Comparison of ENCODE assay signal across 8 mouse cellular contexts in the genomic region with DNA sequence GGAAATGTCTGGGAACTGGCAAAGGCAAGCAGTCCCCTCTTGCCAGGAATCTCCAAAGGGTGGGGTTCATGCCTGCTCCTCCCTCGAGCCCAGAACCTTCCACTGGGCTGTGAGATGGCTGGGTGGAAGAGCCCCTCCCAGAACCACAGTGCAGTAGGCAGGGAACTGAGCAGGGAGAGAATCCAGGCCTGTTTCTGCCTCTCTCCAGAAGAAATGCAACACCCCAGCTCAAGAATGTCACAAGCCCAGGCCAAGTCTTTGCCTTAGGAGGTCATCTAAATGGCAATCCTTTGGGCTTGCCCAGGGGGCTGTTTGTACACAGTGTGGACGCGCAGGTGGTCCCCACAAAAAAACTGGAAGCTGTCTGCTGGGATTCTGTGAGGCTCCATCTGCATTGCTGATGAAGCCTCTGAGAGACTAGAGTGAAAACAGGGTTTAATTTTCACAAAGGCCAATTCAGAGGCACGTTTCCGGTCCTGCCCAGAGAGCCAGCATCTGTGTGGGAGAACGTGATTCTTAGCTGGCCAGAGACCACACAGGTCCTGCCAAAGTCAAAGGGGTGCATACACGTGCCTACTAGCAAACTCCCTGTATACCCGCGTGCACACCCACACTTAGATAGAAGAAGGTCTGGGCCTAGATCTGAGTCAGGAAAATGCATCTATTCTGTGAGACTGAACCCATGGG.
A peak's percentile ranks its signal among the peaks of the same experiment; 100 is the strongest.
DNase-seq lines count a peak whose midpoint lies in the region; ATAC-seq and TF ChIP-seq lines count a peak whose summit lies in the region.
"Had no signal": no experiment of that assay in that cellular context is flagged by ENCODE, and none has a peak within 500 bp of the region (broad histone marks: within the 10 kb centered on the region; RNA-seq: fewer than 3 reads in every experiment).

No protein-coding gene starts in this region.

- no peak overlapping the region for H3K4me3 ChIP-seq in midbrain, embryonic 13.5 days (replicated peaks)
- H3K4me3 ChIP-seq in midbrain, postnatal 0 days (ENCODE audit: low read depth, low read length): no peak overlapping the region
- H3K4me3 ChIP-seq in embryonic facial prominence, embryonic 12.5 days: no peak overlapping the region
- no peak overlapping the region for H3K4me3 ChIP-seq in liver, embryonic 11.5 days (ENCODE audit: low read depth, low read length)
- H3K4me3 ChIP-seq: liver, embryonic 13.5 days had no signal

- H3K4me2 ChIP-seq in midbrain, embryonic 13.5 days (replicated peaks): no peak overlapping the region
- no peak overlapping the region for H3K4me2 ChIP-seq in midbrain, postnatal 0 days (ENCODE audit: low read depth, low read length, poor library complexity, severe bottlenecking)
- no peak overlapping the region for H3K4me2 ChIP-seq in embryonic facial prominence, embryonic 12.5 days (replicated peaks)
- H3K4me2 ChIP-seq in liver, embryonic 11.5 days: no peak overlapping the region
- H3K4me2 ChIP-seq: liver, embryonic 13.5 days had no signal

- H3K36me3 ChIP-seq in midbrain, embryonic 13.5 days: no peaks in the 10 kb centered on the region
- no peaks in the 10 kb centered on the region for H3K36me3 ChIP-seq in midbrain, postnatal 0 days (ENCODE audit: insufficient read depth, low read length)
- no peaks in the 10 kb centered on the region for H3K36me3 ChIP-seq in embryonic facial prominence, embryonic 12.5 days
- no peaks in the 10 kb centered on the region for H3K36me3 ChIP-seq in liver, embryonic 11.5 days (ENCODE audit: control insufficient read depth, insufficient read depth, low read length)
- H3K36me3 ChIP-seq: liver, embryonic 13.5 days had no signal

- no peak for TF ChIP-seq CTCF in midbrain, postnatal 0 days (IDR thresholded peaks at IDR 0.05)

- peaks cover 18% of the 10 kb centered on the region for H3K4me1 ChIP-seq in midbrain, embryonic 13.5 days (replicated peaks)
- H3K4me1 ChIP-seq in midbrain, postnatal 0 days (ENCODE audit: insufficient read depth, low read length): peaks cover 8% of the 10 kb centered on the region
- peaks cover 18% of the 10 kb centered on the region for H3K4me1 ChIP-seq in embryonic facial prominence, embryonic 12.5 days
- peaks cover 8% of the 10 kb centered on the region for H3K4me1 ChIP-seq in liver, embryonic 11.5 days (replicated peaks; ENCODE audit: control insufficient read depth, insufficient read depth, low read length)

- H3K27ac ChIP-seq in midbrain, embryonic 13.5 days: no peak overlapping the region
- H3K27ac ChIP-seq in midbrain, postnatal 0 days (ENCODE audit: low read depth, low read length): no peak overlapping the region
- peak overlapping the region; percentile 37 for H3K27ac ChIP-seq in embryonic facial prominence, embryonic 12.5 days
- no peak overlapping the region for H3K27ac ChIP-seq in liver, embryonic 11.5 days (ENCODE audit: low read depth, low read length)
- H3K27ac ChIP-seq: liver, embryonic 13.5 days had no signal

- 32% methylated on average over 9 of the region's 9 CpGs for WGBS in midbrain, embryonic 13.5 days
- 39% methylated on average over 9 of the region's 9 CpGs for WGBS in midbrain, postnatal 0 days
- 45% methylated on average over 9 of the region's 9 CpGs for WGBS in embryonic facial prominence, embryonic 12.5 days
- 74% methylated on average over 9 of the region's 9 CpGs for WGBS in liver, embryonic 11.5 days

- intact Hi-C loops in heart, postnatal 36 days (cut with DNase I): no loop called here

- peaks cover 12% of the 10 kb centered on the region; the same call in 1 of the 2 replicates for H3K27me3 ChIP-seq in midbrain, embryonic 13.5 days
- no peaks in the 10 kb centered on the region for H3K27me3 ChIP-seq in midbrain, postnatal 0 days (ENCODE audit: insufficient read depth, low read length)
- H3K27me3 ChIP-seq in embryonic facial prominence, embryonic 12.5 days: no peaks in the 10 kb centered on the region
- no peaks in the 10 kb centered on the region for H3K27me3 ChIP-seq in liver, embryonic 11.5 days (replicated peaks; ENCODE audit: control insufficient read depth, insufficient read depth, low read length)
- H3K27me3 ChIP-seq: liver, embryonic 13.5 days had no signal

- H3K9me3 ChIP-seq in midbrain, embryonic 13.5 days: no peaks in the 10 kb centered on the region
- H3K9me3 ChIP-seq in midbrain, postnatal 0 days (ENCODE audit: low read length): no peaks in the 10 kb centered on the region
- H3K9me3 ChIP-seq in embryonic facial prominence, embryonic 12.5 days: no peaks in the 10 kb centered on the region
- H3K9me3 ChIP-seq in liver, embryonic 11.5 days (ENCODE audit: control insufficient read depth, low read length): no peaks in the 10 kb centered on the region
- H3K9me3 ChIP-seq: liver, embryonic 13.5 days had no signal

- DNase-seq in midbrain, postnatal 0 days (ENCODE audit: low spot score): no peak
- peak; percentile 20 to 35 for DNase-seq in heart, postnatal 36 days
- no peak for DNase-seq in right cerebral cortex, adult 18-20 months
- no peak for DNase-seq in retina, embryonic 14.5 days (ENCODE audit: low spot score)
- DNase-seq in liver, embryonic 11.5 days (ENCODE audit: low spot score): no peak
- DNase-seq: liver, embryonic 13.5 days had no signal

- no peak for ATAC-seq in midbrain, embryonic 13.5 days
- no peak for ATAC-seq in midbrain, postnatal 0 days (ENCODE audit: low FRiP score)
- no peak for ATAC-seq in embryonic facial prominence, embryonic 12.5 days (ENCODE audit: insufficient number of reproducible peaks, insufficient read depth, low FRiP score, low TSS enrichment)
- ATAC-seq in liver, embryonic 11.5 days (replicated peaks; ENCODE audit: low FRiP score): no peak

- 0 out of 2 replicates have a peak overlapping the region, but pooled peaks have one; percentile 10 for H3K9ac ChIP-seq in midbrain, embryonic 13.5 days (replicated peaks)
- H3K9ac ChIP-seq in midbrain, postnatal 0 days (replicated peaks; ENCODE audit: low read length, poor library complexity, severe bottlenecking): no peak overlapping the region
- no peak overlapping the region for H3K9ac ChIP-seq in embryonic facial prominence, embryonic 12.5 days
- no peak overlapping the region for H3K9ac ChIP-seq in liver, embryonic 11.5 days (ENCODE audit: low read depth, low read length)
- H3K9ac ChIP-seq: liver, embryonic 13.5 days had no signal

Comparison
In these comparisons a context has a peak if more than half of its experiments do, and no peak if none do; other contexts are left out.
1. DNase-seq: peak in heart, postnatal 36 days (2 of 2); none in midbrain, postnatal 0 days (single experiment), right cerebral cortex, adult 18-20 months (single experiment), retina, embryonic 14.5 days (single experiment) and liver, embryonic 11.5 days (single experiment).